In genomic region chr1:150623226-150623625, GRCm38 (mm10) we compare ENCODE assay signal across 15 mouse cellular contexts.
"Had no signal": no experiment of that assay in that cellular context is flagged by ENCODE, and none has a peak within 500 bp of the region (broad histone marks: within the 10 kb centered on the region; RNA-seq: fewer than 3 reads in every experiment).

No protein-coding gene starts in this region.

- H3K9me3 ChIP-seq: neural tube, embryonic 15.5 days; stomach, embryonic 15.5 days had no signal

- DNase-seq: retina, postnatal 1 day; right cerebral cortex, adult 18-20 months; right cerebral cortex, postnatal 14 days; right cerebral cortex, postnatal 25 days; right cerebral cortex, postnatal 4 days; spleen, adult 18-20 months; thymus, adult 18-20 months; thymus, adult 2 months; thymus, postnatal 14 days; thymus, postnatal 25 days; thymus, postnatal 36 days; thymus, postnatal 4 days had no signal

- H3K9ac ChIP-seq: neural tube, embryonic 15.5 days; stomach, embryonic 15.5 days had no signal

- H3K27me3 ChIP-seq: neural tube, embryonic 15.5 days; stomach, embryonic 15.5 days had no signal

- H3K27ac ChIP-seq: neural tube, embryonic 15.5 days; stomach, embryonic 15.5 days; stomach, postnatal 0 days had no signal

- H3K36me3 ChIP-seq: neural tube, embryonic 15.5 days; stomach, embryonic 15.5 days had no signal

- H3K4me1 ChIP-seq: neural tube, embryonic 15.5 days; stomach, embryonic 15.5 days had no signal

- H3K4me2 ChIP-seq: neural tube, embryonic 15.5 days; stomach, embryonic 15.5 days had no signal

- H3K4me3 ChIP-seq: neural tube, embryonic 15.5 days; stomach, embryonic 15.5 days had no signal
